Mouse (Mus musculus) myocyte (in vitro differentiated cells): Measurements from ENCODE around the gene Creg1.

ENCODE experiments used
- POLR2A ChIP-seq: IDR thresholded peaks from one replicate; pipeline ENCODE4 v1.6.1; 2011; ENCODE audit warnings: low read depth, mild to moderate bottlenecking, control low read depth, moderate library complexity; ENCODE audit not compliant: insufficient read length
- TCF12 ChIP-seq: IDR thresholded peaks from one replicate; pipeline ENCODE4 v1.6.1; 2011; ENCODE audit warnings: mild to moderate bottlenecking, control low read depth; ENCODE audit not compliant: poor library complexity, insufficient read depth, severe bottlenecking

DNA sequence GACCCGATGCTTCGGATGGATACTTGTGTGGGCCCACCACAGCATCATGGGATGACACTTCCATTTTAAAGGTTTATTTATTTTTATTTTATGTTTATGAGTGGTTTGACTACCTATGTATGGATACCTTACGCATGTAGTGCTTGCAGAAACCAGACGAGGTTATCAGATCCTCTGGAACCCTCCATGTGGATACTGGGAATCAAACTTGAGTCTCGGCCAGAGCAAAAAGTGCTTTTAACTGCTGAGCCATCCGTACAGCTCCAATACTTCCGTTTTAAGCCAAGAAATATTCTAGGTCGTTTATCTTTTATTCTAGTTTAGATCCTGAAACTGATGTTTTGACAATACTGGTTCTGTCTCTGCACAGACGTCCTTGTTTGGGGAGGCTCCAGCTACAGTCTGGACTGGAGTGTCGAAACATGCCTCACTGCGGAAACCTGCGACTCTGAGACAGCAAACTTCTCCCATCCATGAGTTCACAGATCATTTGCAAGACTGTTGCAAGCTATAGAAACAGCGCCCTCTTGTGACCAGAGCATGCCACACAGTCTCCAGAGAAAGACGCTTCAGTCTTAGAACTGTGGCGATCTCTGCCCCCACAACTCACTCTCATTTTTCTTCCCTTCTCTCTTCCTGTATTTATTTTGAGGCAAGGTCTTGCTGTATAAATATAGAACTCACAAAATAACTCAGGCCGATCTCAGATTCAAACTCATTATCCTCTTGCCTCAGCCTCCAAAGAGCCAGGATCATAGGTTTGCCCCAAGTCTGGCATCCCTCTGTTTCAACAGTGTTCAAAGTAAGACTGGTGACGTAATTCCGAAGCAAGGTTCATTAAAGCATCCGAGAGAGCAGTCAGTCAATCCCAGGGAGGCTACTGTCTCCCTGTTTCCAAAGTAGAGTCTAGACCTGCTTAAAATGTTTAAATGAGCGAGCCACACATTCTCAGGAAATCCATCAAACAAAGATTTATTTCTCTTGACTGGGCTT, 27.4 kb upstream of the Creg1 start:
- no peak for TF ChIP-seq TCF12
- TF ChIP-seq POLR2A: no peak
